Mouse (Mus musculus) midbrain, postnatal 0 days (tissue): ENCODE data around the gene Gnl1. TPM values are rescaled to one million over a fixed set of nuclear protein-coding genes. Genes with fewer than 3 reads are reported as not detected.
"Not testable (repeated sequence)": the region's sequence is repeated elsewhere in the genome, so short reads cannot be mapped to it uniquely, and the experiment has no call there.

Experiments used
- ATAC-seq: fragments of 200-750 bp; cut with Nextera tagmentation; 2 replicates; pipeline ENCODE4 v1.8.0; 2017; ENCODE audit warnings: moderate number of reproducible peaks, mild to moderate bottlenecking, moderate TSS enrichment, moderate library complexity; ENCODE audit not compliant: low FRiP score
- DNase-seq: peaks from one replicate; pipeline ENCODE4 v3.0.0-alpha.2; 2015; ENCODE audit warnings: low spot score
- H3K27ac ChIP-seq: fragments of 300-500 bp; sonication (generic); 2 replicates; pipeline ENCODE4 v1.5.1; 2014; ENCODE audit warnings: low read depth, mild to moderate bottlenecking, low read length, mixed read lengths
- H3K27me3 ChIP-seq: fragments of 300-500 bp; sonication (generic); 2 replicates; pipeline ENCODE4 v1.6.1; 2014; ENCODE audit warnings: low read length, control low read depth, mixed read lengths; ENCODE audit not compliant: insufficient read depth
- H3K36me3 ChIP-seq: fragments of 300-500 bp; sonication (generic); 2 replicates; pipeline ENCODE4 v1.6.1; 2014; ENCODE audit warnings: low read length, control low read depth, mixed read lengths; ENCODE audit not compliant: insufficient read depth
- H3K4me1 ChIP-seq: fragments of 300-500 bp; sonication (generic); 2 replicates; pipeline ENCODE4 v1.6.1; 2014; ENCODE audit warnings: mild to moderate bottlenecking, control low read depth, antibody characterized with exemption, low read length, mixed read lengths; ENCODE audit not compliant: insufficient read depth
- H3K4me2 ChIP-seq: fragments of 300-500 bp; sonication (generic); 2 replicates; pipeline ENCODE4 v1.6.1; 2014; ENCODE audit warnings: low read depth, mild to moderate bottlenecking, low read length, mixed read lengths; ENCODE audit not compliant: poor library complexity, severe bottlenecking
- H3K4me3 ChIP-seq: fragments of 300-500 bp; sonication (generic); 2 replicates; pipeline ENCODE4 v1.5.1; 2014; ENCODE audit warnings: low read depth, mild to moderate bottlenecking, low read length, moderate library complexity
- H3K9ac ChIP-seq: fragments of 300-500 bp; sonication (generic); replicated peaks from 2 replicates; pipeline ENCODE4 v1.6.1; 2014; ENCODE audit warnings: mild to moderate bottlenecking, low read length, moderate library complexity, mixed read lengths; ENCODE audit not compliant: poor library complexity, severe bottlenecking
- H3K9me3 ChIP-seq: fragments of 300-500 bp; sonication (generic); 2 replicates; pipeline ENCODE4 v1.6.1; 2016; ENCODE audit warnings: low read length, control low read depth
- CTCF ChIP-seq: IDR thresholded peaks from 2 replicates; pipeline ENCODE4 v1.5.1; 2016; ENCODE audit warnings: antibody characterized with exemption, mild to moderate bottlenecking
- WGBS: fragments of 180-500 bp; shearing (Covaris S2); extraction: QIAGEN DNeasy Blood & Tissue Kit; methylation state at CpG from one replicate; pipeline ENCODE4 v1.1.7; 2014; 5-methylcytosine and 5-hydroxymethylcytosine counted together
- polyA plus RNA-seq: library from polyadenylated mRNA; unstranded; fragments of >200 nt; fragmentation: Nextera tagmentation; extraction: Ambion mirVana; gene quantifications from 2 replicates; pipeline ENCODE4 v1.2.1, GENCODE M21; 2015
- total RNA-seq: library from RNA; depleted of rRNA; stranded (reverse); fragments of >200 nt; gene quantifications from 2 replicates; pipeline ENCODE4 v1.2.3, GENCODE M21; 2014; rRNA removed

Gnl1 gene
- total RNA-seq = 94.9 and 117 TPM in 2 replicates
- polyA plus RNA-seq = 80.8 and 82.8 TPM in 2 replicates

DNA sequence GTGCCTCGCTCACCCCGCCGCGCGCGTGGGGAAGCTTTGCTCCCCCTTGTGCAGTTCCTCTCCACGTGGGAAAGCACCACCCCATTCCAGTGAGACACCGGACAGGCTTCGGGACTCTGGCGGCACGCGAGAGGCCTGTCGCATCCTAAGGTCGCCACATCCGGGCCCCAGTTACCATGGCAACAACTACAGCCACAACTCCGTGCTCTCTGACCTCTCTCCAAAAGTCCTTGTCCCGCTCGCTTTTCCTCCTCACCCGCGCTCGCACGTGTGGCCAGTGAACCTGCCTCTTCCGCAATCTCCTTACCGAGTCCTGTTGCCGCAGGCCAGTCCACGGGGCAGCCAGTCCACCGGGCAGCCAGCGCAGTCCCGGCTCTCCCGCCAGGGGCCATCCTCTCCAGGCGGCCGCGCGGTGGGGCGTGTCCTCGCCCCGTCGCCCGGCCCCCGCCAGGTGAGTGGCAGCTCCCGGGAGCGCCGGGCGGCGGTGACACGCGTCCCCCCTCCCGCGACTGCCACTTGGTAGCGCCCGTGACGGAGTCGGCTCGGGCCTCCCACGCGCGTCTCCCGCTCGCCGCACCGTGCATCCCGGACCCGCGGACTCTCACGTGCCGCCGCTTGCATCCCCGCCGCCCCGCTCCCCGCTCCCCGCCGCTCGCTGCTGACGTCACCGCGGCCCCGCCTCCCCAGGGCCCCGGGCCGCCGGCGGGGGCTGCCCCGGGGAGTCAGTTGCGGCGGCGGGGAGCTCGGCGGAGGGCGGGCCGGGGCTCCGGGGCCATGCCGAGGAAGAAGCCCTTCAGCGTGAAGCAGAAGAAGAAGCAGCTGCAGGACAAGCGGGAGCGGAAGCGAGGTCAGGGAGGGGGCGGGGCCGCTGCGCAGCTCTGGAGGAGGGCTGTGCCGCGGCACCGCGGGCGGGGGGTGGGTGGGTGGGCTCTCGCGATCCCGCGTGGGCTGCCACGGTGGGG is at the start of gene Gnl1, which contains the start of gene Prr3:
Gene Gnl1 (plus strand): TSS at position 451 of the 962 bp plus-strand sequence.
Gene Prr3 (minus strand): TSS at position 836 of the 962 bp plus-strand sequence.
- WGBS = under 1% methylated on average over 94 of the region's 109 CpGs

GRCm38 (mm10) chr17:35930627-35931026 is 49.0 kb upstream of the Gnl1 start:
- Histone ChIP-seq H3K27ac (no peak overlapping the region), H3K9me3 (no peaks in the 10 kb centered on the region), H3K4me2 (no peak overlapping the region), H3K36me3 (peaks cover 41% of the 10 kb centered on the region), H3K4me3 (no peak overlapping the region), H3K27me3 (no peaks in the 10 kb centered on the region), H3K9ac (no peak overlapping the region), H3K4me1 (no peaks in the 10 kb centered on the region)
- TF ChIP-seq CTCF = no peak
- DNase-seq (no peak), ATAC-seq (no peak)
- 97% methylated on average over 12 of the region's 12 CpGs for WGBS

More for the DNA sequence above, at the start of gene Gnl1, which contains the start of gene Prr3:
- Histone ChIP-seq H3K9me3 (no peaks in the 10 kb centered on the region), H3K4me2 (peak within 1 kb of the TSS; percentile 67), H3K36me3 (peaks cover 17% of the 10 kb centered on the region), H3K4me1 (peaks cover 14% of the 10 kb centered on the region), H3K27ac (peak within 1 kb of the TSS; percentile 98), H3K9ac (peak within 1 kb of the TSS; percentile 88), H3K4me3 (peak within 1 kb of the TSS; percentile 89), H3K27me3 (no peaks in the 10 kb centered on the region)
- DNase-seq (peak; percentile 93), ATAC-seq (peak; percentile 82)
- TF ChIP-seq CTCF = no peak; the same call in 1 of the 2 replicates

- Histone ChIP-seq H3K9ac (no peak overlapping the region), H3K4me2 (no peak overlapping the region), H3K4me3 (no peak overlapping the region), H3K27me3 (no peaks in the 10 kb centered on the region), H3K4me1 (no peaks in the 10 kb centered on the region), H3K9me3 (no peaks in the 10 kb centered on the region), H3K36me3 (peaks cover 28% of the 10 kb centered on the region), H3K27ac (no peak overlapping the region)
- no peak for TF ChIP-seq CTCF
- DNase-seq = no peak
- ATAC-seq = no peak
- WGBS = 91% methylated on average over 4 of the region's 4 CpGs
Observed at GRCm38 (mm10) chr17:35932608-35933007, 47.0 kb upstream of the Gnl1 start.

DNA sequence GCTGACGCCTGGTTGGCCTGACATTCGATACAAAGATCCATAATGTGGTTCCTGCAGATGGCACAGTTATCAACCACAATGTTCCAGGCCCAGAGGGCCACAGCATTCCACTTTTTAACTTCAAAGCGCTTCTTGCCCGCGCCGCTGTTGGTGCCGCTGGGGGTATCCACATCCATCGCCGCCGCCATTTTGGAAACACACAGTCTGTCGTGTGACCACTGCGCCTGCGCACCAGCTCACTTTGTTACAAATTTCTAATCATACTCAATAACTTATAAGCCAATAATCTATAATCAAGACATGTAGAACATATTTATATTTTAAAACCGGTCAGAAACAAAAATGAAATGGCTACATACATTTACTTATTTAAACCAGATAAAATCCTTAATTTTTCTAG is 43.9 kb upstream of the Gnl1 start:
- not testable (repeated sequence) for ATAC-seq, H3K4me1 ChIP-seq, H3K9me3 ChIP-seq, H3K27me3 ChIP-seq, H3K4me2 ChIP-seq, H3K27ac ChIP-seq, H3K36me3 ChIP-seq, H3K4me3 ChIP-seq, H3K9ac ChIP-seq, DNase-seq
- WGBS = 93% methylated on average over 14 of the region's 14 CpGs

- H3K4me2 ChIP-seq = no peak overlapping the region
- no peak overlapping the region for H3K9ac ChIP-seq
- no peaks in the 10 kb centered on the region for H3K4me1 ChIP-seq
- no peak overlapping the region for H3K4me3 ChIP-seq
- no peaks in the 10 kb centered on the region for H3K9me3 ChIP-seq
- peak; percentile 71 for DNase-seq
- H3K27me3 ChIP-seq = no peaks in the 10 kb centered on the region
- H3K27ac ChIP-seq = no peak overlapping the region
- H3K36me3 ChIP-seq = no peaks in the 10 kb centered on the region
- peak; percentile 60; the same call in 1 of the 2 replicates for ATAC-seq
- 46% methylated on average over 2 of the region's 2 CpGs for WGBS
- TF ChIP-seq CTCF = peak; percentile 90
Observed at GRCm38 (mm10) chr17:35937700-35938348, 41.8 kb upstream of the Gnl1 start.
